Mouse (Mus musculus) CH12.LX (cell line): Measurements from ENCODE around the gene Tcp1. TPM values are rescaled to one million over a fixed set of nuclear protein-coding genes. Genes with fewer than 3 reads are reported as not detected.
"Not testable (repeated sequence)": the region's sequence is repeated elsewhere in the genome, so short reads cannot be mapped to it uniquely, and the experiment has no call there.

Experiments used
- DNase-seq: peaks from one replicate; pipeline ENCODE4 v3.0.0-alpha.2; 2013; ENCODE audit errors: extremely low read depth
- H3K27ac ChIP-seq: 2 replicates; pipeline ENCODE4 v1.5.1; 2012; ENCODE audit warnings: low read depth, mild to moderate bottlenecking, control low read depth, moderate library complexity; ENCODE audit not compliant: insufficient read depth
- H3K27me3 ChIP-seq: replicated peaks from 2 replicates; pipeline ENCODE3; 2012; ENCODE audit warnings: inconsistent platforms
- H3K36me3 ChIP-seq, 2 experiments: replicated peaks in 1 of 2; 2 replicates each; pipeline versions ENCODE3 to v1.6.1; 2012; ENCODE audit warnings: inconsistent platforms in 1 of 2, low read length in 1 of 2, mild to moderate bottlenecking in 1 of 2, mixed read lengths in 1 of 2, moderate library complexity in 1 of 2; ENCODE audit not compliant: control insufficient read depth in 1 of 2, insufficient read depth in 1 of 2
- H3K4me1 ChIP-seq, 2 experiments: 2 replicates each; pipeline ENCODE4 v1.6.1; 2012; ENCODE audit warnings: inconsistent platforms in 1 of 2, moderate library complexity in 1 of 2; ENCODE audit not compliant: insufficient read depth in 2 of 2, control insufficient read depth in 1 of 2
- H3K4me2 ChIP-seq: 2 replicates; pipeline ENCODE4 v1.6.1; 2012; ENCODE audit warnings: low read depth, mild to moderate bottlenecking, control low read depth; ENCODE audit not compliant: poor library complexity, insufficient read depth, severe bottlenecking
- H3K4me3 ChIP-seq, 3 experiments: fragments of 150-350 bp in 1 of 3; sonication (generic) in 1 of 3; replicated peaks in 1 of 3; 2 replicates each; pipeline versions ENCODE3 to v1.5.1; 2011 to 2012; ENCODE audit warnings: low read depth in 2 of 3, low read length in 2 of 3, mild to moderate bottlenecking in 2 of 3, moderate library complexity in 2 of 3, control low read depth in 1 of 3, improper control_type of control experiment in 1 of 3, inconsistent platforms in 1 of 3, mixed read lengths in 1 of 3; ENCODE audit not compliant: poor library complexity in 1 of 3
- H3K79me2 ChIP-seq: replicated peaks from 2 replicates; pipeline ENCODE4 v1.6.1; 2012; ENCODE audit warnings: mild to moderate bottlenecking, moderate library complexity; ENCODE audit not compliant: control insufficient read depth, poor library complexity, insufficient read depth, severe bottlenecking; ENCODE audit errors: extremely low read depth
- H3K9ac ChIP-seq: 2 replicates; pipeline ENCODE4 v1.6.1; 2012; ENCODE audit warnings: low read depth, mild to moderate bottlenecking, control low read depth, moderate library complexity; ENCODE audit not compliant: insufficient read depth
- H3K9me3 ChIP-seq: replicated peaks from 2 replicates; pipeline ENCODE3; 2012; ENCODE audit warnings: low read length, inconsistent platforms, mixed read lengths
- E2F4 ChIP-seq: IDR thresholded peaks from 2 replicates; pipeline ENCODE4 v1.6.1; 2011; ENCODE audit warnings: low read depth, low read length, improper control_type of control experiment; ENCODE audit not compliant: insufficient replicate concordance
- EP300 ChIP-seq: IDR thresholded peaks from 2 replicates; pipeline ENCODE4 v1.6.1; 2011; ENCODE audit warnings: low read length, improper control_type of control experiment
- MEF2A ChIP-seq: IDR thresholded peaks from 2 replicates; pipeline ENCODE4 v1.6.1; 2014; ENCODE audit warnings: low read depth, mild to moderate bottlenecking, inconsistent platforms, low read length, improper control_type of control experiment, borderline replicate concordance
- NELFE ChIP-seq: IDR thresholded peaks from 2 replicates; pipeline ENCODE4 v1.6.1; 2011; ENCODE audit warnings: low read depth, low read length, improper control_type of control experiment
- NRF1 ChIP-seq: IDR thresholded peaks from 2 replicates; pipeline ENCODE4 v1.6.1; 2014; ENCODE audit warnings: low read depth, mild to moderate bottlenecking, inconsistent platforms, low read length, improper control_type of control experiment, moderate library complexity
- SMC3 ChIP-seq: IDR thresholded peaks from 2 replicates; pipeline ENCODE4 v1.6.1; 2011; ENCODE audit warnings: low read depth, low read length, improper control_type of control experiment
- TCF12 ChIP-seq: IDR thresholded peaks from 2 replicates; pipeline ENCODE4 v1.6.1; 2014; ENCODE audit warnings: low read depth, mild to moderate bottlenecking, inconsistent platforms, low read length, improper control_type of control experiment
- USF1 ChIP-seq: IDR thresholded peaks from 2 replicates; pipeline ENCODE4 v1.6.1; 2014; ENCODE audit warnings: low read depth, mild to moderate bottlenecking, inconsistent platforms, low read length, improper control_type of control experiment
- ZKSCAN1 ChIP-seq: IDR thresholded peaks from 2 replicates; pipeline ENCODE4 v1.6.1; 2012; ENCODE audit warnings: low read depth, inconsistent platforms, low read length, improper control_type of control experiment, borderline replicate concordance
- dilution Hi-C: fragments of 300-500 bp; cut with MboI; formaldehyde crosslinking; loops from 2 replicates; pipeline ENCODE4 v1.14.3; 2020; ENCODE audit warnings: low sequenced_read_pairs; ENCODE audit not compliant: extremely low pct_unique_long_range_greater_than_20kb, extremely low pct_ligation_motif_present
- in situ Hi-C: fragments of 300-500 bp; cut with MboI; formaldehyde crosslinking; loops from 3 replicates; pipeline ENCODE4 v1.14.3; 2019; ENCODE audit warnings: low sequenced_read_pairs, low pct_ligation_motif_present, low pct_unique_long_range_greater_than_20kb, mixed read lengths
- polyA plus RNA-seq: library from polyadenylated mRNA; unstranded; fragments of >175 nt; gene quantifications from 2 replicates; pipeline ENCODE4 v1.2.1, GENCODE M21; 2012; ENCODE audit warnings: low read depth; ENCODE audit not compliant: insufficient read length
- total RNA-seq, 2 experiments: library from RNA; depleted of rRNA; stranded (reverse); fragments of 300-350 nt in 1 of 2; fragments of >200 nt in 1 of 2; gene quantifications; 2 replicates each; pipeline ENCODE4 v1.2.3; 2012 to 2014

Gene Tcp1
- total and polyA plus RNA-seq, 3 experiments, result 560 to 951 (median 569) TPM

GRCm38 (mm10) chr17:12938077-12938476 lies 22.6 kb downstream of the Tcp1 start:
- dilution Hi-C loops, result no loop called here
- in situ Hi-C loops, result no loop called here

GRCm38 (mm10) chr17:12939377-12940148 lies 24.1 kb downstream of the Tcp1 start:
- H3K36me3 ChIP-seq, result peaks cover 15 to 33% of the 10 kb centered on the region in 2 experiments
- H3K9ac ChIP-seq, H3K4me1 ChIP-seq, H3K79me2 ChIP-seq, H3K9me3 ChIP-seq, H3K4me2 ChIP-seq, H3K4me3 ChIP-seq, dilution Hi-C loops, H3K27me3 ChIP-seq, in situ Hi-C loops, H3K27ac ChIP-seq, DNase-seq: not testable (repeated sequence)

More at GRCm38 (mm10) chr17:12938077-12938476, 22.6 kb downstream of the Tcp1 start:
- H3K79me2 ChIP-seq, result no peaks in the 10 kb centered on the region
- TF ChIP-seq USF1, result no peak
- no peak for TF ChIP-seq MEF2A
- no peak for TF ChIP-seq TCF12
- TF ChIP-seq NELFE, result no peak
- no peak for TF ChIP-seq EP300
- TF ChIP-seq ZKSCAN1, result no peak
- no peak for TF ChIP-seq NRF1
- no peak for TF ChIP-seq SMC3
- no peak overlapping the region for H3K27ac ChIP-seq
- H3K27me3 ChIP-seq, result no peaks in the 10 kb centered on the region
- peaks cover 6 to 21% of the 10 kb centered on the region in 2 experiments for H3K36me3 ChIP-seq
- no peak for DNase-seq
- no peaks in the 10 kb centered on the region for H3K4me1 ChIP-seq
- H3K4me3 ChIP-seq, result no peak overlapping the region
- no peaks in the 10 kb centered on the region for H3K9me3 ChIP-seq
- no peak overlapping the region for H3K9ac ChIP-seq
- no peak overlapping the region for H3K4me2 ChIP-seq

GRCm38 (mm10) chr17:12940151-12940805 lies 24.8 kb downstream of the Tcp1 start, which contains the start of gene Acat3:
Acat3 (minus strand) TSS chr17:12940600.
- TF ChIP-seq E2F4, result no peak
- no peak within 1 kb of the TSS for H3K9ac ChIP-seq
- no peaks in the 10 kb centered on the region for H3K27me3 ChIP-seq
- H3K4me1 ChIP-seq, result no peaks in the 10 kb centered on the region
- H3K4me3 ChIP-seq, result no peak within 1 kb of the TSS
- no peaks in the 10 kb centered on the region for H3K79me2 ChIP-seq
- no peak within 1 kb of the TSS for H3K27ac ChIP-seq
- in situ Hi-C loops (no loop called here), dilution Hi-C loops (no loop called here)
- DNase-seq, result no peak
- H3K9me3 ChIP-seq, result no peaks in the 10 kb centered on the region
- H3K36me3 ChIP-seq, result peaks cover 18 to 40% of the 10 kb centered on the region in 2 experiments
- H3K4me2 ChIP-seq, result no peak within 1 kb of the TSS
